Mouse (Mus musculus): ENCODE measurements around the gene Ralgapb. TPM values are rescaled to one million over a fixed set of nuclear protein-coding genes. Genes with fewer than 3 reads are reported as not detected.
A peak's percentile ranks its signal among the peaks of the same experiment; 100 is the strongest.

Gene Ralgapb
- polyA plus RNA-seq, 1 experiment: 57.7 TPM

DNA sequence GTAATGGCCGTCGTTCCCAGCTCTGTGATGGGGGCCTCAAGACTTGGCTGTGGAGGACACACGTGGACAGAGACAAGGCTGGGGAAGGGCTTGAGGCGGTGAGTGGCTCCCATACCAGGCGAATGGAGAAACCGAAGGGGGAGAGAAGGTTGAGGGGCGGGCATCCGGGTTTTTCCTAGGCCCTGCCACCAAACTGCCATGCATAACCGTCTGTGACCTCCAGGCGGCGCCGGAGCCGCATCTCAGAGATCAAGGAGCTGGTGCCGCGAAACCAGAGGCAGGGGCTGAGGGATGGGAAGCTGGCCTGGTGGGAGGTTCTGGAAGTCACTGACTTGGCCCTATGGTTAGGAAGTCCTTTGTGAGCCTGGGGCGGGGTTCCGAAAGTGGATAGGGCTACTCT is 137.1 kb downstream of the Ralgapb start:
- H3K36me3 ChIP-seq (ENCODE audit: control insufficient read depth, insufficient read depth, low read length, poor library complexity, severe bottlenecking): no peaks in the 10 kb centered on the region
- peaks cover 5% of the 10 kb centered on the region for H3K4me1 ChIP-seq (ENCODE audit: control insufficient read depth, insufficient read depth, low read length)
- no peaks in the 10 kb centered on the region for H3K9me3 ChIP-seq (replicated peaks; ENCODE audit: control insufficient read depth, insufficient read depth, low read length, poor library complexity, severe bottlenecking)
- TF ChIP-seq CTCF (IDR thresholded peaks at IDR 0.05; ENCODE audit: low read depth, low read length) (peak; percentile 83), POLR2A (IDR thresholded peaks at IDR 0.05; ENCODE audit: insufficient read depth, low read length) (no peak), EP300 (IDR thresholded peaks at IDR 0.05; ENCODE audit: insufficient read depth, low read depth, low read length) (no peak)
- H3K4me3 ChIP-seq (ENCODE audit: low read depth, low read length): no peak overlapping the region
- no peak overlapping the region for H3K27ac ChIP-seq (ENCODE audit: insufficient read depth, low read length)
- no peaks in the 10 kb centered on the region for H3K27me3 ChIP-seq (ENCODE audit: control insufficient read depth, insufficient read depth, low read length, poor library complexity, severe bottlenecking)
- peak overlapping the region; percentile 16; the same call in 1 of the 2 replicates for H3K9ac ChIP-seq (ENCODE audit: low read depth, poor library complexity, severe bottlenecking)

Other genes with a start within 250 kb of the Ralgapb start
- gene D630003M21Rik, start 180.6 kb upstream of the Ralgapb start, polyA plus RNA-seq (2011; ENCODE audit: insufficient read depth, insufficient read length, low read depth, missing spikeins): 0.34 and 0.38 TPM in 2 replicates
- gene Bpi, start 151.8 kb upstream of the Ralgapb start, polyA plus RNA-seq (2011; ENCODE audit: insufficient read depth, insufficient read length, low read depth, missing spikeins): not detected in 2 replicates
- gene Lbp, start 103.4 kb upstream of the Ralgapb start, polyA plus RNA-seq (2011; ENCODE audit: insufficient read depth, insufficient read length, low read depth, missing spikeins): 0.43 and 0.46 TPM in 2 replicates
- gene Snhg11, start 34.2 kb upstream of the Ralgapb start, polyA plus RNA-seq (2011; ENCODE audit: insufficient read depth, insufficient read length, low read depth, missing spikeins): 39.8 and 41.0 TPM in 2 replicates
- not detected in 2 replicates for gene Adig, start 92.8 kb downstream of the Ralgapb start, polyA plus RNA-seq (2011; ENCODE audit: insufficient read depth, insufficient read length, low read depth, missing spikeins)
- gene Arhgap40, start 102.9 kb downstream of the Ralgapb start, polyA plus RNA-seq (2011; ENCODE audit: insufficient read depth, insufficient read length, low read depth, missing spikeins): not detected in 2 replicates
- gene Slc32a1, start 200.9 kb downstream of the Ralgapb start, polyA plus RNA-seq (2011; ENCODE audit: insufficient read depth, insufficient read length, low read depth, missing spikeins): not detected in 2 replicates
- gene Actr5, start 215.0 kb downstream of the Ralgapb start, polyA plus RNA-seq (2011; ENCODE audit: insufficient read depth, insufficient read length, low read depth, missing spikeins): 12.5 and 12.8 TPM in 2 replicates